Mouse (Mus musculus): ENCODE data around the gene Atp13a1. TPM values are rescaled to one million over a fixed set of nuclear protein-coding genes. Genes with fewer than 3 reads are reported as not detected.

Gene Atp13a1
- polyA plus RNA-seq, 1 experiment from 2014 or later: 34.4 TPM

GRCm38 (mm10) chr8:69849899-69850298 is 58.9 kb downstream of the Atp13a1 start:
- Histone ChIP-seq H3K36me3 (no peaks in the 10 kb centered on the region), H3K27me3 (replicated peaks) (no peaks in the 10 kb centered on the region), H3K27ac (ENCODE audit: poor library complexity, severe bottlenecking) (no peak overlapping the region), H3K4me2 (no peak overlapping the region), H3K4me3 (no peak overlapping the region), H3K9ac (no peak overlapping the region), H3K4me1 (replicated peaks) (peaks cover 18% of the 10 kb centered on the region), H3K9me3 (replicated peaks) (no peaks in the 10 kb centered on the region)
- WGBS: 39% methylated on average over 3 of the region's 3 CpGs
- ATAC-seq (ENCODE audit: insufficient number of reproducible peaks, low FRiP score): no peak

DNA sequence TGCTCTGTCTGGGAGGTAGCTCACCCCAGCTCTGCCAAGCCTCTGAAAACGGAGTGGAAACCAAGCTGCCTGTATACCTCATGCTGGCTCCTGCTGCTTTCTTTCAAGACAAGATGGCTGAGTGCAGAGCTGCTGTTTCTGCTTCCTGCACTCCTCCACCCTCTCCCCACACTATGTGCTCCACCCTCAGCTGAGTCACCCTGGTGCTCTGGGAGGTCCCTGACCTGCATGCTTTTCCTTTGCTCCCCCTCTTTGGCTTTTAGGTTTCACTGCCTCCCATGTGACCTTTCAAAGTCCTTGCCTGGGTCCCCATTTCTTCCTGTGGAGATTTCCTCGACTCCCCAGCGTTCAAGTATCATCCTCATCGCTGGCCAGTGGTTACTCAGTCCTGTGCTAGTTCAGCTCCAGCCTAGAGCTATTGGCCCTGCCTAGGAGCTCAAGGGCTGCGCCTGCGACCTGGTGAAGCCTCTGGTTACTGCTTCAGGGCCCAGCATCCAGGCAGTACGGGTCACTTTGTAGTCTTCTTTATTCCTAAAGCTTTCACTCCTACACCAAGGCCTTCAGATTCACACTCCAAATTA is 60.1 kb downstream of the Atp13a1 start:
- Histone ChIP-seq H3K27ac (ENCODE audit: poor library complexity, severe bottlenecking) (peak overlapping the region; percentile 36; the same call in 1 of the 2 replicates), H3K36me3 (no peaks in the 10 kb centered on the region), H3K4me3 (no peak overlapping the region), H3K27me3 (replicated peaks) (no peaks in the 10 kb centered on the region), H3K9me3 (replicated peaks) (no peaks in the 10 kb centered on the region), H3K4me2 (no peak overlapping the region), H3K9ac (no peak overlapping the region), H3K4me1 (replicated peaks) (peaks cover 18% of the 10 kb centered on the region)
- peak; percentile 82 for ATAC-seq (ENCODE audit: insufficient number of reproducible peaks, low FRiP score)
- 74% methylated on average over 7 of the region's 7 CpGs for WGBS

DNA sequence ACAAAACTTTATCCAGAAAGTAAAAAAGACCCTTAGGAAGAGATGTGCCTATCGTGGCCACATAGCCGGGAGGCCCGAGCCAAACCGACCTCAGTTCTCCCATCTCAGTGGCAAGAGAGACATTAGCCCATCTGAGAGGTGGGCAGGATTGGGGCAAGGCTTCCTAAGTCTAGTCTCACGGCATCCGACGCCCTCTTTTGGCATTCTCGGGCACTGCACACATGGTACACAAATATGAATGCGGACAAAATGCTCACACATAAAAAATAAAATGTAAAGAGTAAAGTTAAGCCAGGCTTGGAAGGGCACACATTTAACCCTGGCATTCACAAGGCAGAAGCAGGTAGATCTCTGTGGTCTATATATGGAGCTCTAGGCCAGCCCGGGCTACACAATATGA is 62.9 kb downstream of the Atp13a1 start:
- H3K4me2 ChIP-seq: no peak overlapping the region
- ATAC-seq (ENCODE audit: insufficient number of reproducible peaks, low FRiP score): no peak
- no peak overlapping the region for H3K4me3 ChIP-seq
- H3K27ac ChIP-seq (ENCODE audit: poor library complexity, severe bottlenecking): no peak overlapping the region
- WGBS: 90% methylated on average over 10 of the region's 10 CpGs
- H3K4me1 ChIP-seq (replicated peaks): peaks cover 5% of the 10 kb centered on the region
- H3K36me3 ChIP-seq: no peaks in the 10 kb centered on the region
- no peaks in the 10 kb centered on the region for H3K27me3 ChIP-seq (replicated peaks)
- no peak overlapping the region for H3K9ac ChIP-seq
- no peaks in the 10 kb centered on the region for H3K9me3 ChIP-seq (replicated peaks)

Other genes with a start within 250 kb of the Atp13a1 start
- 14.6 and 15.7 TPM in 2 replicates for gene Zfp868, start 165.6 kb upstream of the Atp13a1 start, polyA plus RNA-seq (2016; fragmentation: Nextera tagmentation; extraction: Ambion mirVana)
- gene Zfp964, start 136.7 kb upstream of the Atp13a1 start, polyA plus RNA-seq (2016; fragmentation: Nextera tagmentation; extraction: Ambion mirVana): 2.0 and 2.2 TPM in 2 replicates
- 21.2 and 22.0 TPM in 2 replicates for gene Zfp869, start 80.4 kb upstream of the Atp13a1 start, polyA plus RNA-seq (2016; fragmentation: Nextera tagmentation; extraction: Ambion mirVana)
- 2.9 and 3.3 TPM in 2 replicates for gene Zfp963, start 41.2 kb upstream of the Atp13a1 start, polyA plus RNA-seq (2016; fragmentation: Nextera tagmentation; extraction: Ambion mirVana)
- 0.33 TPM in 1 of 2 replicates, not detected in the other for gene Gm20422, start 16.3 kb upstream of the Atp13a1 start, polyA plus RNA-seq (2016; fragmentation: Nextera tagmentation; extraction: Ambion mirVana)
- 16.9 and 18.0 TPM in 2 replicates for gene Zfp866, start within 50 bp of the Atp13a1 start, polyA plus RNA-seq (2016; fragmentation: Nextera tagmentation; extraction: Ambion mirVana)
- gene Gmip, start 17.5 kb downstream of the Atp13a1 start, polyA plus RNA-seq (2016; fragmentation: Nextera tagmentation; extraction: Ambion mirVana): 8.5 and 8.6 TPM in 2 replicates
- 0.32 and 0.36 TPM in 2 replicates for gene Lpar2, start 31.3 kb downstream of the Atp13a1 start, polyA plus RNA-seq (2016; fragmentation: Nextera tagmentation; extraction: Ambion mirVana)
- 4.7 TPM in 2 replicates for gene Pbx4, start 41.3 kb downstream of the Atp13a1 start, polyA plus RNA-seq (2016; fragmentation: Nextera tagmentation; extraction: Ambion mirVana)
- 0.78 and 0.82 TPM in 2 replicates for gene Cilp2, start 96.5 kb downstream of the Atp13a1 start, polyA plus RNA-seq (2016; fragmentation: Nextera tagmentation; extraction: Ambion mirVana)
- 1.9 and 3.1 TPM in 2 replicates for gene Tssk6, start 111.0 kb downstream of the Atp13a1 start, polyA plus RNA-seq (2016; fragmentation: Nextera tagmentation; extraction: Ambion mirVana)
- 309 and 314 TPM in 2 replicates for gene Ndufa13, start 111.4 kb downstream of the Atp13a1 start, polyA plus RNA-seq (2016; fragmentation: Nextera tagmentation; extraction: Ambion mirVana)
- 7.4 and 8.9 TPM in 2 replicates for gene Yjefn3, start 111.5 kb downstream of the Atp13a1 start, polyA plus RNA-seq (2016; fragmentation: Nextera tagmentation; extraction: Ambion mirVana)
- 55.6 and 59.2 TPM in 2 replicates for gene Gatad2a, start 205.2 kb downstream of the Atp13a1 start, polyA plus RNA-seq (2016; fragmentation: Nextera tagmentation; extraction: Ambion mirVana)